Mouse (Mus musculus) c-Kit-positive CD71-positive TER-119-positive erythroid progenitor cells, embryonic 14.5 days (primary cell): Measurements from ENCODE around the gene Apol10b.
"Not testable (repeated sequence)": the region's sequence is repeated elsewhere in the genome, so short reads cannot be mapped to it uniquely, and the experiment has no call there.

ENCODE experiments used
- DNase-seq: peaks from one replicate; pipeline ENCODE4 v3.0.0-alpha.2; 2013; ENCODE audit warnings: low spot score

Apol10b gene

DNA sequence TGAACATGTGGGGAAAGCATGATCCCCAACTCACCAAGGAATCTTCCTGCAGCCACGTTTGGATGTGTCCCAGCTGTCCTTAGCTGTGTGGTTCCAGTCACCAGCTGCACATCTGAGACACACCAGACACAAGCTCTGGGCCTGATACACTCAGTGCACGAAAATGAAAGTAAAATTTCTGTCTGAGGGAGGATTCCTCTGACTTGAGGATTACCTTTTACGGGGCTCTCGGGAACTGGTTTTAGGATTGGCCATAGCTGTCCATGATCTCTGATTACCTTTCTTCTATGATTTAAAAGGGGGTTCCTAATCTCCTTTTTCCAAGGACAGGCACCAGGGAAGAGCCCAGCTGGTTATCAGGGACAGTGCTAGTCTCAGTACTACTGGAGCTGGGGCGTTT lies at the start of gene Apol10b:
Gene Apol10b, minus strand, starts transcription at position 165 of the 400 bp plus-strand sequence.
- no peak for DNase-seq

DNA sequence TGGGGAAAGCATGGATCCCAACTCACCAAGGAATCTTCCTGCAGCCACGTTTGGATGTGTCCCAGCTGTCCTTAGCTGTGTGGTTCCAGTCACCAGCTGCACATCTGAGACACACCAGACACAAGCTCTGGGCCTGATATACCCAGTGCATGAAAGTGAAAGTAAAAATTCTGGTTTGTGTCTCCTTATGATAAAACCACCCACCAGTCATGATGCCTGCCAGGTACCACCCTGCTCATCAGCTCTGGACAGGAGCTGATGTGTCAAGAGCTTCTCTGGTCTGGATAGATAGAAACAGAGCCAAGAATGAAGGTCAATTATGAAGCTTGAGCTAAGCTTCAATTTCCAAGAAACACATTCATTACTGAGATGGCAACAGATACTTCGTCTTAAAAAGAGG lies 47.3 kb upstream of the Apol10b start, which contains the start of gene Apol11b:
Gene Apol11b, minus strand, starts transcription at position 111 of the 400 bp plus-strand sequence.
- DNase-seq: not testable (repeated sequence)

DNA sequence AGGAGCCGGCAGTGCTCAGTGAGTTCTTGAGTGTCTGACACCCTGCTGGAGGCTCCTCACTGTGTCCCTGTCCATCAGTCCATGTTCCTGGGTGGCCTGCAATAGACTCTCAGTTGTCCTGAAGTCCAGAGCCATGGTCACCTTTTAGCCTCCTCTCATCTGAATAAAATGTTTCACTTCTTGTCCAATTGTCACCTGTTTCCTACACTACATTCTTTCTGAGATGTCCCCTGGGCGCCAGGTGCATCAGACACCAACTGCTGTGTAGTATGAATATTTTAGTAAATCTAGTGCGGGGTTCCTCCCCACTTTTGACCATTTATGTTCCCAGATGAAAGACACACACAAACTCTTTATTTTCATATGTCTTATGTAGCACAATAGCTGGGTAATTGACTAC lies 33.9 kb upstream of the Apol10b start:
- not testable (repeated sequence) for DNase-seq

DNA sequence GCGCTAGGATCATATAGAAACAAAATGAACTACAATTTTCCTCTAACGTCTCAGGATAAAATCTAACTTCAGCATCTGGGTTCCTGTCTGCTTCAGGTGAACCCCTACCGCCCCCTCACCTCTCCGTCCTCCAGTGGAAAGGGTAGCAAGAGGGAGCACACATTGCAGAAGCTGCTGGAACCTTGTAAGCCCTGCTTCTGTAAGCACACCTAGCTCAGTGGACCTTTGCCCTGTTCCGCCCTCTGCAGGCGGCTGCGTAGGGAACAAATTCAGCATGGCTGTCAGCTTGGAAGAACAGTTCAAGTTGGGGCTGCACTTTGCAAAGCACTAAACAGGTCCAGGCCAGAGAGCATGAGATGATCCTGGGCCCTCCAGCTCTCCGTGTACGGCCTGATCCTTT lies 32.7 kb upstream of the Apol10b start:
- DNase-seq: not testable (repeated sequence)

DNA sequence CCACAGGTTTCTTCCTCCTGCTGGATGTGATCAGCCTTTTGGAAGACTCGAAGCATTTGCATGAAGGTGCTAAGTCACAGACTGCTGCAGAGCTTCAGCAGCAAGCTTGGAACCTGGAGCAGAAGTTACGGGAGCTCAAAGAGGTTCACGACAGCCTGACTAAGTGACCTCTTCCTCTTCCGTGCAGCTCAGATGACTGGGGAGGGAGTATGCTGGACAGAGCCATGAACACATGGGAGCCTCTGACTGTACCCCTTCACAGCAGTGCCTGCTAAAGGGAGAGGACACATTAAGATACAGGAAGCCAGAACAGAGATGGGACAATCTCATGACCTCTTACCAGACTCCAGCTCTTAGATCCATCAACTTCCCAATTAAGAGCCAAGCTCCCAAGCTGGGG lies 30.5 kb upstream of the Apol10b start:
- DNase-seq: not testable (repeated sequence)

DNA sequence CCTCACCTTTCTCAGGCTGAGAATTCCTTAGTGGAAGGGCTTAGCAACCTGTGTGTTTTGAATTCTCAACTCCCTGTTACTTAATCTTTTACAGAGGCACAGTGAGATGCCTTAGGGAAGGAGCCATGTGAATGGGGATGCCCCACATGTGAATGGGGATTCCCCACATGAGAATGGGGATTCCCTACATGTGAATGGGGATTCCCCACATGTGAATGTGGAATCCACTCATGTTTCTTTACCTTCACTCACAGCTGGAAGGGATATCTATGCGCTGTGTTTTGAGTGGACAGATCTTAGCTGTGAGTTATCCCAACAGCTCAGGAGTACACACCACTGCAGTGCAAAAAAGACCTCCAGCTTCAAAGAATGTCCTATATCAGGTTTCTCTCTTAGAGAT lies 28.8 kb upstream of the Apol10b start:
- DNase-seq: no peak

DNA sequence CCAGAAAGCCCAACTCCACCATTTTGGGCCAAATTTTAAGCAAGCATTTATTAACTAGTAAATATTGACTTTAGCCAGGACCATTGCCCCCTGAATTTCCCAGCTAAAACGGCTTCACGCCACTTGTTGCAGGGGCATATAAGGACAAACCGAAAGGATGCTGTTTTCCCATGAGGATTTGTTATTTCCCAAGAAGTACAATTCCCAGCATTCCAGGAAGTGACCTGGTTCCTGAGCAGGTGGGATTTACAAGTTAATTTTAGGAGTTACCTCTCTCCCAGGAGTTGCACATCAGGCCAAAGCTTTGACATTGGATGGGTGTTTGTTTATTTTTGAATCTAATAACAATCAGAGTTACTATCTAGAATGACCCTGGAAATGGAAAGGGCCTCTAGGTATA lies 10.1 kb upstream of the Apol10b start:
- no peak for DNase-seq

DNA sequence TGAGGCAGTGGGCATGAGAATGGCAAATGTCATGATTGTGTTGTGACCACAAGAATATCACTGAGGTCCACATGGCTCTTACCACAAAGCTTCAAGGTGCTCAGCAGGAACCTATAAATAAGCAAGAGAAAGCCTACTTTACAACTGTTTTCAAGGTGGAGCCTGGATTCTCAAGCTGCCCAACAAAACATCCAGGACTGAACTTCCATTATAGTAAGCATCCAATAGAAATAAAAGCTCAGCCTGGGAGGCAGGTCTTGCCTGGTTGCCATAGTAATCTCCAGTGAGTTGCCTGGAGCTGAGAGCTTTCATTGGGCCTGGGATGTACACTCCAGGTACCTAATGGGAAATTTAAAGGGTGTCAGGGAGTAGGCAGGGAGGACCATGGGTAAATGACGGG lies 3.0 kb upstream of the Apol10b start, which contains the start of gene Gm36245:
Gene Gm36245, plus strand, starts transcription at position 301 of the 400 bp plus-strand sequence.
- DNase-seq: no peak

DNA sequence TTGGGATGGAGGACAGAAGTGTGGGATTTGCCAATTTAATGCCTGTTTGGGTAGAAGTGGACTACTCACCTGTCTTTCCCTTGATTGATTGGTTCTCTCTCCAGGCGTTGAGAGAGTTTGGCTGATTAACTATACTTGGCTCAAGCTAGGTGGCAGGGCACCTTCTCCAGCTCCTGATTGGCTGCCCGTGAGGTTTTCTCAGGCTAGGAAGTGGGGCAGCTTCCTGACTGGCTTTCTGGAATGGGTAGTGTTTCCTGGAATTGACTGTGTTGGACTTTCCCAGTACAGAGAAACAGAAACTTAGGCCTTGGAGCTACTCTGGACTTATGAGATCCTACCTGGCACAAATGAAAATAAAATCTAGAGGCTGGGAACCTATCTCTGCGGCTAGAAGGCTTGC lies 2.5 kb upstream of the Apol10b start:
- no peak for DNase-seq

DNA sequence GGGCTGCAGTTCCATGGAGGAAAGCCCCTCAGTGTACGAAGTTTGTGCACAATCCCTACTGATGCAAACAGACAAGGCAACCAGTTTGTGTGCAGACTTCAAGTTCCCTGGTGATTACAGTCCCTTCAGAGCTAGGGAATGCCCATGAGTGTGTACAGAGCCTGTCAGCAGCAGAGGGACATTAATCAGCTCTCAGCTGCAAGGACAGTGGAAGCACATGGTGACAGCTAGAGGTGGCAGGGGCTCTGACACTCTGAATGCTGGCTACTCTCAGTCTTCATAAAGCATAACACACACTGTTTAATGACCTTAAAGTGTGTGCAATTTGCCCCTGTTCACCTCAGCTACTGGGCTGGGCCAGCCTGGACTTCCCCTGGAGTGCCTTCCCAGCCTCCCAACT lies 2.4 kb downstream of the Apol10b start:
- no peak for DNase-seq

DNA sequence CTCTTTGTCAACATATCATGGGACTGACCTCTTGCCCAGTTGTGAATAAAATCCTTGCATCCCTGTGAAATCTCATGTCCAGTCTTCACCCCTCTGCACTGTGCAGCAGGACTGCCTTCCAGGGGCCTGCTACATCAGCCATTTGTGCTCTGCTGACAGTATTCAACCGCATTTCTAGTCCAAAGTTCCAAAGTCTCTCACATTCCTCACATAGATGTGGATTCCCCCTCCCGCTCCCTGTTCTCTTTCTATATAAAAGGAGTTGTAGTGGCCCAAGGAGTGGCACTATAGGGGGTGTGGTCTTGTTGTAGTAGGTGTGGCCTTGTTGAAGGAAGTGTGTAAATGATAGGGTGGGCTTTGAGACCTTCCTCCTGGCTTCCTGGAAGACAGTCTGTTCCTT lies 5.0 kb downstream of the Apol10b start:
- DNase-seq: no peak

DNA sequence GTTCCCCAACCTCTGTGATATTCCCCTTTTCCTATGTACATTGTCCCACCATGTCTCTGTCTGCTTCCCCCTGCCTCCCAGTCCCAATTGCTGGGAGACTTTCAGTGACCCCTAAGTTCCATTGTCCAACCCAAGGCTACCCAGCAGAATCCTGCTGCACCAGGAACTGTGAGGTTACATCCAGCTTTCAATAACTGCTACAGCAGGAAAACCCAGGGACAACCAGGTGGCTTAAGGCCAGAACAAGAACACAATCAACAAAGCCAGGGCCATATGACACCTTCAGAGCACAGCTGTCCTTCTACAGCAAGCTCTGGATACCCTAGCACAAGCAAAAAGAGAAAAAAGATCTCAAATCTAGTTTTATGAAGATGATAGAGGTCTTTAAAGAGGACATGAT lies 6.9 kb downstream of the Apol10b start:
- no peak for DNase-seq

DNA sequence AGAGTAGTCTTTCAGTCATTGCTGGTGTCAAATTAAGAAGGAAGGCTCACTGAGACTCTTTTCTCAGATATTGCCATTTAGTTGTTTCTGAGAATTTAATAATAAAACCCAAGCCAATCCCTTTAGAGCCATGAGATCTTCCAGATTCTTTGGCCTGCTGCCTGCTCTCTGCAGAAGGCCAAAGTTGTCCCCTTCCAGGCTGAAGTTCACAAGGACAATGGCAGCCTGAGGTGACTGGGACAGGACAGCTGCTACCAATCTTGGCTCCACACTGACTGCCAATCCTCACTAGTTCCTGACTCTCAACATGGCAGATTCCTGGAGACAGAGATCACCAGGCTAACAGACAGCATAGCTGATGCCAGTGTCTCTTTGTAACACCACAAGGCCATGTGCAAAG lies 8.9 kb downstream of the Apol10b start:
- no peak for DNase-seq

DNA sequence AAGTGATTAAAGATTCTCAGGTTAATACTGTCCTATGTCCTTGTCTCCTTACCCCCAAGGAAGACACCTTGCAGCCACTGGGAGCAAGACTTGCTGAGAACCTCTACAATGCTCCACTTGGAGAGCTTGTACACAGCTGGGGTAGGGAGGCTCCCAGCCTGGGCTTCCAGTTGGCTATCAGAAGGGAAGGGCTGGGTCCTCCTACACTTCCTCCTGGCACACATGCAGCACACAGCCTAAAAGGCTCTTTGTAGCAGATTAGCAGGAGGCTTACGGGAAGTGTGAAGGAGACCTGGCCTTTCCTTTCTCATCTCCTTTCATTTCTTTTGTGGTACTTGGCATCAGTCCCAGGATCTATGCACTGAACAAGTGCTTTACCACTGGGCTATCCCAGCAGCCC lies 14.2 kb downstream of the Apol10b start:
- DNase-seq: no peak

DNA sequence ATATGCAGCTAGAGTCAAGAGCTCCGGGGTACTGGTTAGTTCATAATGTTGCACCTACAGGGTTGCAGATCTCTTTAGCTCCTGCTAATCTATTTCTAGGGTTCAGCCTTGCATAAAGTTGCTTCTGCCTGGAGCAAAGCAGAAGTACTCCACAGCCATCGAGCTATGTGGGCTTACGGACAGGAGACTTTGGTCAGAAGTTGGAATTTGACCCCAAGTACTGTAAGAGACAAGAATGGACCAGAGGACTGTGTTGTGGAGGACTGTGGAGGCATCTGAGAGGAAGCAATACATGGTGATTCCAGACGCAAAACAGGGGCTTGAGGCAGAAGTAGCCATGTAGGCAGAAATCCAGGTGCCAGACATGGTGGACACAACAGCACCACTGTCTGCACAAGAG lies 16.6 kb downstream of the Apol10b start:
- DNase-seq: no peak

DNA sequence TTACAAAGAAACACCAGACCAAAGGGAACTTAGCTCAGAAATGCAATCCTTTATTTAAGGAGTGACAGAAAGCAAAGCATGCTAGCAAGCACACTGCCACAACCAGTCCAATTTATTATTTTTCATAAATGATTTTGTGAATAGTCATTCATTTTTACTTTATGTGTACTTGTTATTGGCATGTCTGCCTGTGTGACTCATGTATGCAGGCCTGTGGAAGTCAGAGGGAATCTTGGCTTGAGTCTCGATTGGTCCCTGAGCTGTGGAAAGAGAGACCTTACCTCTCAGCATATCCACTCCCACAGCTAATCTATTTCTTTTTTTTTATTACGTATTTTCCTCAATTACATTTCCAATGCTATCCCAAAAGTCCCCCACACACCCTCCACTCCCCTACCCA lies 17.1 kb downstream of the Apol10b start:
- DNase-seq: no peak

DNA sequence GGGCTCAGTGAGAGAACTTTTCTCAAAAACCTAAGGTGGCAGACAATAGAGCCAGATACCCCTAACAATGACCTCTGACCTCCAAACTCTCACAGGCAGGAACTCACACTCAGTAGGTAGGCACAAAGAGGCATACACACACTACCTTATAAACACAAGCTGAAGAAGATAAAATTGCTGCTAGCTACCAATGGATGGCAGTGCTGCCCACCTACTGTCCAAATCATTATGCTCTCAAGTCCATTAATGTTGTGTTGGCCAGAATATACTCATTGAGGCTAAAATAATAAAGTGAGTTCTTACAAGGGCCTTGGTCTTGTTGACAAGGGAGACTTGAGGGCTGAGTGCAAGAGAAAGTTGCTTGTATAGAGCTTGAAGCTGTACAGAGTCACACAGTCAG lies 32.7 kb downstream of the Apol10b start:
- no peak for DNase-seq

DNA sequence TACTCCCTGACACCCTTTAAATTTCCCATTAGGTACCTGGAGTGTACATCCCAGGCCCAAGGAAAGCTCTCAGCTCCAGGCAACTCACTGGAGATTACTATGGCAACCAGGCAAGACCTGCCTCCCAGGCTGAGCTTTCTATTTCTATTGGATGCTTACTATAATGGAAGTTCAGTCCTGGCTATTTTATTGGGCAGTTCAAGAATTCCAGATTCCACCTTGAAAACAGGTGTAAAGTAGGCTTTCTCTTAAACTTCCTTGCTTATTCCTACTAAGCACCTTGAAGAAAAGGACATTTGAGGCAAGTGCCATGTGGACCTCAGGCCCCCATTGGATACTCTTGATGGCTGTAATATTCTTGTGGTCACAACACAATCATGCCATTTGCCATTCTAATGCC lies 34.1 kb downstream of the Apol10b start, which contains the start of gene 1700025B11Rik:
Gene 1700025B11Rik, minus strand, starts transcription at position 101 of the 400 bp plus-strand sequence.
- no peak for DNase-seq

DNA sequence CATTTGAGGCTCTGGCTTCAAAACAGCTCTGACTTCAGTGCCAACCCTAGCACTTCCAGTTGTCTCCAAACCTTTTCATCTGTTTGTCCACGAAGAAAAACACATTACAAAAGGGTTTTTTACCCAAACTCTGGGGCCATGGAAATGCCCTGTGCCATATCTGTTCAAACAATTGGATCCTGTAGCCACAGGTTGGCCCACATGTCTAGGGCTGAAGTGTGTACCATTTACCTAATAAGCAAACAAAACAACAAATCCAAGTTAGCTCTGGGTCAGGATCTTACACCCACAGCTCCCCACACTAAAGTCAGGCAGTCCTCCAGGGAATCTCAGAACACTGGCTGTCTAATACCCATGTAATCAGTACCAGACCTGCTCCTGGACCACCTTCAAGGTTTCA lies 56.7 kb downstream of the Apol10b start:
- not testable (repeated sequence) for DNase-seq
